Mouse (Mus musculus) lung, adult 2 months (tissue): ENCODE data around the gene Dner.

ENCODE experiments used
- CTCF ChIP-seq: fragments of 200-500 bp; IDR thresholded peaks from 2 replicates; pipeline ENCODE4 v1.5.1; 2011; ENCODE audit warnings: mild to moderate bottlenecking, low read length, control low read depth; ENCODE audit not compliant: insufficient read depth
- POLR2A ChIP-seq: fragments of 200-500 bp; IDR thresholded peaks from 2 replicates; pipeline ENCODE4 v1.6.1; 2011; ENCODE audit warnings: low read depth, mild to moderate bottlenecking, control low read depth, low read length, borderline replicate concordance; ENCODE audit errors: extremely low read depth

DNA sequence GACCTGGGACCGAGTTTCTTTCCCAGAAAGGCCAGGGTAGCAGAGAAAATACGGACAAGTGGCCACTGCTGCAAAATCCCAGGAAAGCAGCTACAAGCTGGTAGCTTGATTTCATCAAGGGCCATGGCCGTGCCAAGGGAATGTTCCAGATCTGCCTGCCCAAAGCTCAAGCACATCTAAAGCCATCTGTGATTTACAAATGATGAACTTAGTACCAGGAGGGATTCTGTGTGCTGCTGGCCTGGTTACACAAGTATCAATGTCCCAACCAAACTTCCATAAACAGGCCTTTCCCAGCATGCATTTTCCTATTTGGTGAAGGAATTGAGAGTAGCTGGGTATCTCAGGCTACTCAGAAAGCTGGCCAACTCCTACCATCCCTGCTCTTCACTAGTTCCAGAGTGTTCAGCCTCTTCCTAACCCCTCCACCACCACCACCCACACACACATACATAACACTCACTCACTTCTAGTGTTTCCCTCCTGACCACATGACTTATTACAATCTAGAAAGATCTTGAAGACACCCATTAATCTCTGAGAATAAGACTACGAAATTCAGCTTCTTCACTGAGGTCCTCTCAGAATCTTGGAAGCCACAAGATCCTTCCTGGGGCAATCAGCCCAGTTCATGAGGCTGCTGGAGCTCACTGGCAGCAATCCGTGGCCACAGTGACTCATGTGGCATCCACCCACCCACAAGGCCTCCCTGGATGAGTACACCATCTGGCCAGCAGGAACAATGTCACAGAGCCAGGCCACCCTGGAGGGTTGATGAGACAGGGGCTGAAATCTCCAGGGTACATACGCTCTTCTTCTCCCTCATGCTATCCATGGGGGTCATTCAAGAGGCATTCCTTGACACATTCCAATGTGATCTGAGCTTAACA lies 336.2 kb downstream of the Dner start:
- TF ChIP-seq POLR2A (no peak), CTCF (no peak)
